Mouse (Mus musculus): ENCODE results near the gene Psmb7. TPM values are rescaled to one million over a fixed set of nuclear protein-coding genes. Genes with fewer than 3 reads are reported as not detected.

Gene Psmb7
- polyA plus RNA-seq, 1 experiment from 2014 or later, result 162 TPM

DNA sequence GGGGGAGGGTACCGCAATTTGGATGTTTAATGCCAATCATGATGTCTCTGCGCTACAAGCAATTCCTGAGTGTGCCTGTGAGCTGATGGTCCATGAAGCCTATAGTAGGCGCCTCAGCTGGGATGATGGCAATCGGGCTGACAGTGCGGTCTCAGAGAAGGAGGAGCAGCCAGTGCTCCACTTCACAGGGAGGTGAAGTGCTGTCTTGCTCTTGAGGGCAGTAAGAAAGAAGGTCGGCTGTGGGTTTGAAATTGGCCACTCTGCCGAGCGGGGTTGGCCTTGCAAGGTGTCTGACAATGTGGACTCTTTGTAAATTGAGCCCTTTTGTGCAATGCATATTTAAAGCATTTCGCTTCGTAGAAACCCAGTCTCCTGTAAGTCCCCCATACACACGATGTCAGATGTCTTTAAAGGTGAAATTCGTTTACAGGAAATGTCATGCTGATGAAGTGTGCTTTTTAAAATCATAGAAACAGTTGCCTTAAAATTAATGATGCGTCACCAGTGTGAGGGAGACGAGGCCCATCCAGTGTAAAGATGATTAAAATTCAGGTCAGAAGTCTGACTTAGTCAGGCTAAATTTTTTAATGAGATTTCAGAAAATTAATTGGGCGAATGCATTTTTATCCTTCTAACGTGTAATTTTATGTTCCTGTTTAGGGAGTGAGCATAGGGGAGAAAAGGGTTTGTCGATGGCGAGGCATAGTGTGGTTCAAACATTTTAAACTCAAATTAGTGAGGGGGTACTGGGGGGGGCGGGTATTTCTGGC is 89.5 kb downstream of the Psmb7 start:
- H3K9ac ChIP-seq (ENCODE audit: low read length), result no peak overlapping the region
- H3K36me3 ChIP-seq (ENCODE audit: control insufficient read depth, insufficient read depth, low read length), result peaks cover 7% of the 10 kb centered on the region; the same call in 1 of the 2 replicates
- no peaks in the 10 kb centered on the region for H3K4me1 ChIP-seq (replicated peaks; ENCODE audit: control insufficient read depth, insufficient read depth)
- no peaks in the 10 kb centered on the region for H3K27me3 ChIP-seq (ENCODE audit: control insufficient read depth, insufficient read depth, low read length)
- DNase-seq (ENCODE audit: low spot score), result no peak
- no peak for ATAC-seq (ENCODE audit: low FRiP score, low TSS enrichment)
- 63% methylated on average over 19 of the region's 19 CpGs for WGBS
- H3K27ac ChIP-seq (replicated peaks), result no peak overlapping the region
- no peak overlapping the region for H3K4me2 ChIP-seq (replicated peaks; ENCODE audit: low read depth)
- TF ChIP-seq CTCF (IDR thresholded peaks at IDR 0.05; ENCODE audit: low read depth), result no peak
- no peak for TF ChIP-seq EP300 (optimal IDR thresholded peaks at IDR 0.05)
- no peak overlapping the region for H3K4me3 ChIP-seq (ENCODE audit: low read depth, low read length)
- H3K9me3 ChIP-seq (ENCODE audit: control insufficient read depth, low read length), result no peaks in the 10 kb centered on the region

GRCm38 (mm10) chr2:38552004-38552443 is 91.9 kb downstream of the Psmb7 start:
- Histone ChIP-seq H3K27ac (replicated peaks) (no peak overlapping the region), H3K36me3 (ENCODE audit: control insufficient read depth, insufficient read depth, low read length) (peaks cover 7% of the 10 kb centered on the region; the same call in 1 of the 2 replicates), H3K9me3 (ENCODE audit: control insufficient read depth, low read length) (no peaks in the 10 kb centered on the region), H3K4me2 (replicated peaks; ENCODE audit: low read depth) (no peak overlapping the region), H3K27me3 (ENCODE audit: control insufficient read depth, insufficient read depth, low read length) (no peaks in the 10 kb centered on the region), H3K4me1 (replicated peaks; ENCODE audit: control insufficient read depth, insufficient read depth) (no peaks in the 10 kb centered on the region), H3K4me3 (ENCODE audit: low read depth, low read length) (no peak overlapping the region), H3K9ac (ENCODE audit: low read length) (no peak overlapping the region)
- DNase-seq (ENCODE audit: low spot score) (no peak), ATAC-seq (ENCODE audit: low FRiP score, low TSS enrichment) (no peak)
- no peak for TF ChIP-seq EP300 (optimal IDR thresholded peaks at IDR 0.05)
- TF ChIP-seq CTCF (IDR thresholded peaks at IDR 0.05; ENCODE audit: low read depth), result no peak
- 86% methylated on average over 15 of the region's 15 CpGs for WGBS

- ATAC-seq (ENCODE audit: low FRiP score, low TSS enrichment), result no peak
- Histone ChIP-seq H3K27ac (replicated peaks) (no peak overlapping the region), H3K9me3 (ENCODE audit: control insufficient read depth, low read length) (no peaks in the 10 kb centered on the region), H3K4me3 (ENCODE audit: low read depth, low read length) (no peak overlapping the region), H3K4me2 (replicated peaks; ENCODE audit: low read depth) (no peak overlapping the region), H3K27me3 (ENCODE audit: control insufficient read depth, insufficient read depth, low read length) (no peaks in the 10 kb centered on the region), H3K36me3 (ENCODE audit: control insufficient read depth, insufficient read depth, low read length) (peaks cover 7% of the 10 kb centered on the region; the same call in 1 of the 2 replicates), H3K4me1 (replicated peaks; ENCODE audit: control insufficient read depth, insufficient read depth) (peaks cover 5% of the 10 kb centered on the region; the same call in 1 of the 2 replicates), H3K9ac (ENCODE audit: low read length) (no peak overlapping the region)
- TF ChIP-seq CTCF (IDR thresholded peaks at IDR 0.05; ENCODE audit: low read depth) (no peak), EP300 (optimal IDR thresholded peaks at IDR 0.05) (no peak)
- WGBS, result 80% methylated on average over 11 of the region's 11 CpGs
- no peak for DNase-seq (ENCODE audit: low spot score)
Measured at GRCm38 (mm10) chr2:38547793-38548517, 95.9 kb downstream of the Psmb7 start.

DNA sequence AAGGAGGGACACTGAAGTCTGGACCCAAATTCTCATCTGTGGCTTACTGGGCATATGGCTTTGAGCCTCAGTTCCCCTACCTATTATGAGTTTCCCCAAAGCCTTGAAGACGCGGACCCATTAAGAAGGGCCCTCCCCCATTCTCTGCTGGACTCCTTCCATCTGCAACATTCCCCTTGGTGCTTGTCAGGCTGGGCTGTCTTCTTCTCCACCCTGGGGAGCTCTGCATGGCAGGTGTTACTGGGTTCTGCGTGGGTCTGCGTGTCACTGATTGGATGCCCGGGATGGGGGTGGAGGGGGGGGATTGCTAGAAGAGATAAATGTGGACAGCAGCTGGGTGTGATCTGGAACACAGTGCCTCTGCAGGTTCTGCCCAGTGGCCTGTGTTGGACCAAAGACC is 97.1 kb downstream of the Psmb7 start:
- 66% methylated on average over 5 of the region's 5 CpGs for WGBS
- no peak for DNase-seq (ENCODE audit: low spot score)
- no peak overlapping the region for H3K9ac ChIP-seq (ENCODE audit: low read length)
- no peaks in the 10 kb centered on the region for H3K27me3 ChIP-seq (ENCODE audit: control insufficient read depth, insufficient read depth, low read length)
- peaks cover 4% of the 10 kb centered on the region; the same call in 1 of the 2 replicates for H3K36me3 ChIP-seq (ENCODE audit: control insufficient read depth, insufficient read depth, low read length)
- H3K4me3 ChIP-seq (ENCODE audit: low read depth, low read length), result no peak overlapping the region
- ATAC-seq (ENCODE audit: low FRiP score, low TSS enrichment), result 0 out of 2 replicates have a peak, but pooled peaks have one; percentile 35
- H3K9me3 ChIP-seq (ENCODE audit: control insufficient read depth, low read length), result no peaks in the 10 kb centered on the region
- no peak for TF ChIP-seq EP300 (optimal IDR thresholded peaks at IDR 0.05)
- no peak for TF ChIP-seq CTCF (IDR thresholded peaks at IDR 0.05; ENCODE audit: low read depth)
- H3K4me1 ChIP-seq (replicated peaks; ENCODE audit: control insufficient read depth, insufficient read depth), result peaks cover 5% of the 10 kb centered on the region; the same call in 1 of the 2 replicates
- no peak overlapping the region for H3K27ac ChIP-seq (replicated peaks)
- no peak overlapping the region for H3K4me2 ChIP-seq (replicated peaks; ENCODE audit: low read depth)

DNA sequence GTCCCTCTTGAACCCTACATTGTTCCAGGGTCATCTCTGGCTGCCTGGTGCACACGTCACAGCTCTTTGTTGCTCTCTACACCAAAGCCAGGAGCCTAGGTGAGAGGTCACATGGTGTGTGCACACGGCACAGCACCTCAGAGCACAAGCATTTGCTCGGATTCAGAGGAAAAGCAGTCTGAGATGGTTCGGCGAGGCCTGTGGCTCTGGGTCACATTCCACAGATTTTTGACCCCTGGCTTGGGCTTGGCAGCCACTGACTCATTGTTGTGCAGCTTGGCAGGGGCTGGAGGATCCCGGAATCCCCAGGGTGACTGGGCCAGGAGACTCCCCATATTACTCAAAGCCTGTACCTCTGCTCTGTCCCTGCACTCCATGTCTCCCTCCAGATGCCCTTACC is 97.7 kb downstream of the Psmb7 start:
- peak; percentile 61 for ATAC-seq (ENCODE audit: low FRiP score, low TSS enrichment)
- Histone ChIP-seq H3K4me3 (ENCODE audit: low read depth, low read length) (no peak overlapping the region), H3K9me3 (ENCODE audit: control insufficient read depth, low read length) (no peaks in the 10 kb centered on the region), H3K36me3 (ENCODE audit: control insufficient read depth, insufficient read depth, low read length) (peaks cover 1% of the 10 kb centered on the region; the same call in 1 of the 2 replicates), H3K27me3 (ENCODE audit: control insufficient read depth, insufficient read depth, low read length) (no peaks in the 10 kb centered on the region), H3K9ac (ENCODE audit: low read length) (peak overlapping the region; percentile 18; the same call in 1 of the 2 replicates), H3K4me2 (replicated peaks; ENCODE audit: low read depth) (no peak overlapping the region), H3K4me1 (replicated peaks; ENCODE audit: control insufficient read depth, insufficient read depth) (peaks cover 5% of the 10 kb centered on the region; the same call in 1 of the 2 replicates), H3K27ac (replicated peaks) (0 out of 2 replicates have a peak overlapping the region, but pooled peaks have one; percentile 24)
- TF ChIP-seq EP300 (optimal IDR thresholded peaks at IDR 0.05), result no peak
- TF ChIP-seq CTCF (IDR thresholded peaks at IDR 0.05; ENCODE audit: low read depth), result no peak
- WGBS, result 18% methylated on average over 6 of the region's 6 CpGs
- DNase-seq (ENCODE audit: low spot score), result peak; percentile 42
